Mouse (Mus musculus) midbrain, embryonic 14.5 days (tissue): ENCODE results near the gene Trpv2. TPM values are rescaled to one million over a fixed set of nuclear protein-coding genes. Genes with fewer than 3 reads are reported as not detected.

ENCODE experiments used
- ATAC-seq: fragments of 200-750 bp; cut with Nextera tagmentation; 2 replicates; pipeline ENCODE4 v1.8.0; 2017; ENCODE audit warnings: moderate number of reproducible peaks, moderate library complexity; ENCODE audit not compliant: low FRiP score, low TSS enrichment
- DNase-seq: peaks from one replicate; pipeline ENCODE4 v3.0.0-alpha.2; 2015
- H3K27ac ChIP-seq: fragments of 300-500 bp; sonication (generic); replicated peaks from 2 replicates; pipeline ENCODE4 v1.5.1; 2014; ENCODE audit warnings: mild to moderate bottlenecking, low read depth, low read length, moderate library complexity
- H3K27me3 ChIP-seq: fragments of 300-500 bp; sonication (generic); 2 replicates; pipeline ENCODE4 v1.6.1; 2014; ENCODE audit warnings: low read length, control low read depth, mixed read lengths; ENCODE audit not compliant: control insufficient read depth, insufficient read depth
- H3K36me3 ChIP-seq: fragments of 300-500 bp; sonication (generic); 2 replicates; pipeline ENCODE4 v1.6.1; 2014; ENCODE audit warnings: low read length, control low read depth; ENCODE audit not compliant: control insufficient read depth, insufficient read depth
- H3K4me1 ChIP-seq: fragments of 300-500 bp; sonication (generic); 2 replicates; pipeline ENCODE4 v1.6.1; 2014; ENCODE audit warnings: mild to moderate bottlenecking, antibody characterized with exemption, low read length, control low read depth; ENCODE audit not compliant: control insufficient read depth, insufficient read depth
- H3K4me2 ChIP-seq: fragments of 300-500 bp; sonication (generic); 2 replicates; pipeline ENCODE4 v1.6.1; 2014; ENCODE audit warnings: mild to moderate bottlenecking, low read length, moderate library complexity
- H3K4me3 ChIP-seq: fragments of 300-500 bp; sonication (generic); replicated peaks from 2 replicates; pipeline ENCODE4 v1.5.1; 2014; ENCODE audit warnings: low read depth, low read length
- H3K9ac ChIP-seq: fragments of 300-500 bp; sonication (generic); replicated peaks from 2 replicates; pipeline ENCODE4 v1.6.1; 2014; ENCODE audit warnings: mild to moderate bottlenecking, low read length, moderate library complexity
- H3K9me3 ChIP-seq: fragments of 300-500 bp; sonication (generic); 2 replicates; pipeline ENCODE4 v1.6.1; 2016; ENCODE audit warnings: low read length, control low read depth, mixed read lengths; ENCODE audit not compliant: control insufficient read depth
- WGBS: fragments of 180-500 bp; shearing (Covaris S2); extraction: QIAGEN DNeasy Blood & Tissue Kit; methylation state at CpG from one replicate; pipeline ENCODE4 v1.1.7; 2014; 5-methylcytosine and 5-hydroxymethylcytosine counted together
- polyA plus RNA-seq: library from polyadenylated mRNA; unstranded; fragments of >200 nt; fragmentation: Nextera tagmentation; extraction: Ambion mirVana; gene quantifications from 2 replicates; pipeline ENCODE4 v1.2.1, GENCODE M21; 2014

The Trpv2 gene
- polyA plus RNA-seq, 1 experiment from 2014 or later: 26.4 TPM

DNA sequence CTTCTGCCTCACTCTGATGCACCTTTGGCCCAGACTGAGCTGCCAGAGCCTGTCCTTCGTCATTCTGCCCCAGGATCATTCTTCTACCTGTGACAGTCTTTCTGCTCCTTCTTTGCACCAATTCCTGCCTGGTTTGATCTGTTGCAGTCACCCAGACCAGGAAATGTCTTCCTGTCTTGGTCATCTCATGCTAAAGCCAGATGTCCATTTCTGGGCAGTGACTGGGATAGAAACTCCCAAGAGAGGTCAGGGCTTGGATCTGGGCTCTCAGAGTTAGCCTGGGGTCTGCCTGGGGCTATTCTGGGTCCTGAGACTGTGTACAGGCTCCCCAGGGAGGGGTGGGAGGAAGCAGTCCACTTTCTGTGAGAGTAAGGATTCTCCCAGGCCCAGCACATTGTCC lies 8.1 kb upstream of the Trpv2 start:
- 75% methylated on average over 1 of the region's 1 CpGs for WGBS
- DNase-seq (no peak), ATAC-seq (no peak)
- H3K27me3 ChIP-seq: no peaks in the 10 kb centered on the region
- no peak overlapping the region for H3K27ac ChIP-seq
- no peak overlapping the region for H3K4me2 ChIP-seq
- no peak overlapping the region for H3K9ac ChIP-seq
- H3K9me3 ChIP-seq: no peaks in the 10 kb centered on the region
- no peak overlapping the region for H3K4me3 ChIP-seq
- H3K4me1 ChIP-seq: no peaks in the 10 kb centered on the region
- H3K36me3 ChIP-seq: no peaks in the 10 kb centered on the region

DNA sequence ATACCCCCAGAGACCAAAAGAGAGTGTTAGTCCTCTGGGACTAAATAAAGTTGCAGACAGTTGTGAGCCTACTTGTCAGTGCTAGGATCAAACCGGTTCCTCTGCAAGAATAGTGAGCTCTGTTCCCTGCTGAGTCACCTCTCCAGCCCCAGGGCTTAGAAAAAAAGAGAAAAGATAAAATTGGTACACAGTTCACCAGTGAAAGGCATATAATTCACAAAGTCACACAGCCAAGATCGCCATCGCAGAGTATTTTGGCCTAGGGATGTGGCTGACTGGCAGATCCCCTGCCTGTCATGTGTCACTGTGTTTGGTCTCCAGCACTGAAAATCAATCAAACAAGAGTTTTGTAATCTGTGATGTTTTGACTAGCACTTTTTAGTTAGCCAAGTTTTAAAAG lies 6.0 kb upstream of the Trpv2 start:
- DNase-seq (no peak), ATAC-seq (no peak)
- H3K9me3 ChIP-seq: no peaks in the 10 kb centered on the region
- no peak overlapping the region for H3K4me3 ChIP-seq
- H3K9ac ChIP-seq: no peak overlapping the region
- H3K27me3 ChIP-seq: no peaks in the 10 kb centered on the region
- no peak overlapping the region for H3K27ac ChIP-seq
- H3K4me1 ChIP-seq: no peaks in the 10 kb centered on the region
- no peaks in the 10 kb centered on the region for H3K36me3 ChIP-seq
- H3K4me2 ChIP-seq: no peak overlapping the region
- WGBS: 78% methylated on average over 3 of the region's 3 CpGs

DNA sequence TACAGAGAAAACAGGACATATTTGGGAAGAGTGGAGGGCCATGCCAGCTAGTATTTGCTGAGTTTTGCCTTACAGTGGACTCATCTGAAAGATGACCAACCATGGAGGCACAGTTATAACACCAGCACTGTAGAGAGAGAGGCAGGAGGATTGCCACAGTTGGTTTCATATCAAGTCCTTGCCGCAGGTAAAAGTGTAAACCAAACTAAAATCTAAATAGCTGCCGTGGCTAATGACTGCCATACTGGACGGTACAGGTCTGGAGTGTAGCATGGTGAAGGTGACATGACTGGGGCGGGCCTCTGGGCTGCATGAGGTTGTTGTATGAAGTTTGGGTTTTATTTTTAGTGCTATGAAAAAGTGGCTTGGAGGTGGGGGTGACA lies 408 bp downstream of the Trpv2 start:
- no peak overlapping the region for H3K27ac ChIP-seq
- H3K4me3 ChIP-seq: no peak overlapping the region
- ATAC-seq (no peak), DNase-seq (no peak)
- no peaks in the 10 kb centered on the region for H3K27me3 ChIP-seq
- H3K36me3 ChIP-seq: 0 out of 2 replicates have a peak, but pooled peaks cover 3% of the 10 kb centered on the region
- 91% methylated on average over 4 of the region's 4 CpGs for WGBS
- H3K9me3 ChIP-seq: no peaks in the 10 kb centered on the region
- H3K9ac ChIP-seq: no peak overlapping the region
- no peak overlapping the region for H3K4me2 ChIP-seq
- H3K4me1 ChIP-seq: peaks cover 12% of the 10 kb centered on the region

DNA sequence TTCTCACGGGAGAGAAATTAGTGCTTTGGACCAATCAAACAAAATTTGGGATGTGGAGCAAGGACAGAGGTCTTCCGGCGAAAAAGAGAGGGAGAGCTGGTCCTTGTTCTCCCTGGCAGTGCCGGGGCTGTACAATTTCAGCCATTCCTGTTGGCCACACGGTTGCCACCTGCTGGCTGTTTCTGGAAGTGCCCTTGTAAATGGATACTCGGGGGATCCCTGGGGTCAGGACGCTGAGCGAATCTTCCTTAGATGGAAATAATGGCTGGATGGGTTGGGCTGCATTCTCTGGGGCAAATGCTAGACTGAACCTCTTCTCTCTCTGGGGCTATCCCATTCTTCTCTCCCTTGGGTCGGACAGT lies 992 bp downstream of the Trpv2 start:
- peak; percentile 96 for DNase-seq
- peak overlapping the region; percentile 75 for H3K9ac ChIP-seq
- no peaks in the 10 kb centered on the region for H3K27me3 ChIP-seq
- WGBS: under 1% methylated on average over 9 of the region's 9 CpGs
- H3K9me3 ChIP-seq: no peaks in the 10 kb centered on the region
- peak overlapping the region; percentile 99 for H3K4me2 ChIP-seq
- peak overlapping the region; percentile 59 for H3K4me3 ChIP-seq
- ATAC-seq: peak; percentile 70
- peak overlapping the region; percentile 70 for H3K27ac ChIP-seq
- H3K36me3 ChIP-seq: 0 out of 2 replicates have a peak, but pooled peaks cover 3% of the 10 kb centered on the region
- peaks cover 12% of the 10 kb centered on the region for H3K4me1 ChIP-seq

DNA sequence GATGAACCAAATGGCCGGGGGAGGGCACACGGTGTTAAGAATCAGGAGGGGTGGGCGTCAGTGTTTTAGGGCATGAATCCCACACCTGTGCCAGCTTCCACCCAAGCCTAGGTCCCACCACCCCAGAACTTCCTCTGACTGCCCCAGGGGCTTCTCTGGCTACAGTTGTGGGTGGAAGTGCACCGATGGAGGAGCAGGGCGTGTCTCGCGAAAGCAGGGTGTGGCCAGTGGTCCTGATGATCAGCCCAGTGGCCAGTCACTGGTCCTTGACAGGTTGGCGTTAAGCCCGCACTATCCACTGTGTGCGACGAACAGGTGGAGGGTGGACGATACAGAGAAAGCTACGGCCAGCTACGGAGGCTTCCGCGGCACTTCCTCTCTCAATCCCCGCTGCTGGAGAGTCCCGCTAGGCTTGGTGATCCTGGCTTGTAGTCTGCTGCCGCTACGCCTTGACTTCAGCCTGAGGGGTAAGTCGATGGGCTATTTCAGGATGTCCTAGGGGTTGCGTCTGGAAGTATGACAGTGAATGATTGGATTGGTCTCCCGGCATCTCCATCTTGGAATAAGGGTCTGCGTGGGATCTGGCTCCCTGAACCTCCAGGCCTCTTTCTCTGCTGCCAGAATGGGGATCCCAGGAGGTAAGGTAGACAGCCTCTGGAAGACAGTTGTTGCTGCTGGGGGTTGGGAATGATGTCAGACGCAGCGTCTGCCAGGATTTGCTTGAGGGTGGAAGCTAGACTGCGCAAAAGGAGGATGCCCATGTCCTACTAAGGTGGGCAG lies 1.6 kb downstream of the Trpv2 start:
- DNase-seq: peak; percentile 67
- no peaks in the 10 kb centered on the region for H3K9me3 ChIP-seq
- peak overlapping the region; percentile 99 for H3K4me2 ChIP-seq
- WGBS: 5% methylated on average over 27 of the region's 27 CpGs
- H3K4me3 ChIP-seq: peak overlapping the region; percentile 59
- H3K27ac ChIP-seq: peak overlapping the region; percentile 70
- ATAC-seq: no peak; the same call in 1 of the 2 replicates
- H3K27me3 ChIP-seq: no peaks in the 10 kb centered on the region
- 0 out of 2 replicates have a peak, but pooled peaks cover 3% of the 10 kb centered on the region for H3K36me3 ChIP-seq
- H3K4me1 ChIP-seq: peaks cover 12% of the 10 kb centered on the region
- peak overlapping the region; percentile 75 for H3K9ac ChIP-seq

DNA sequence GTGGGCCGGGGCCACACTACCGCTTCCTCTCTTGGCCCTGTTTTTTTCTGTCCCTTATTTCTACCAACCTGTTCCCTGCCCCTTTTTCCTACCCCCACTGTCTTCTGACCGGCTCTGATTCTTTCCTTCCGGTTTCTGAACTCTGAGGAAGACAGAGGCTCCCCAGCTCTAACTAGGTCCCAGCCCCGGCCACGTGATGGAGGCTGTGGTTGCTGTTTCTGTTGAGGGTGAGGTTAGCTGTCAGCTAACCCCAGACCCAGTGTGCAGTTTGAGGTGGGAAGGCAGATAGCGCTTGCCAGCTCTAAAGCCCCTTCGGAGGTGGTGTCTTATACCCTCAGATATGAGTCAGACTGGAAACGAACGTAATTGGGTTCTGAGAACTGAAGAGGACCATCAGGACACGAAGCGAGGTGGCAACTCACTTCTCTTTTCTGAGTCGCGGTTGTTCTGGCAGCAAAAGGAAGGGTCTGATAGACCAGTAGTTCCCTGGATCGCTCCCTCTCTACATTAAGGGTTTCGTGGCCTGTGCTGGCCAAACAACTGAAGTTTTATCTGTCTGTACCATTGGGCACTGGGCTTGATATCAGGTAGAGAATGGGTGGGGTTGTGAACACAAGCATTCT lies 2.4 kb downstream of the Trpv2 start:
- Histone ChIP-seq H3K4me1 (peaks cover 12% of the 10 kb centered on the region), H3K9ac (peak overlapping the region; percentile 75), H3K9me3 (no peaks in the 10 kb centered on the region), H3K4me2 (peak overlapping the region; percentile 99), H3K27ac (peak overlapping the region; percentile 70; the same call in 1 of the 2 replicates), H3K36me3 (0 out of 2 replicates have a peak, but pooled peaks cover 8% of the 10 kb centered on the region), H3K4me3 (peak overlapping the region; percentile 59), H3K27me3 (no peaks in the 10 kb centered on the region)
- 65% methylated on average over 16 of the region's 16 CpGs for WGBS
- DNase-seq (no peak), ATAC-seq (no peak)

DNA sequence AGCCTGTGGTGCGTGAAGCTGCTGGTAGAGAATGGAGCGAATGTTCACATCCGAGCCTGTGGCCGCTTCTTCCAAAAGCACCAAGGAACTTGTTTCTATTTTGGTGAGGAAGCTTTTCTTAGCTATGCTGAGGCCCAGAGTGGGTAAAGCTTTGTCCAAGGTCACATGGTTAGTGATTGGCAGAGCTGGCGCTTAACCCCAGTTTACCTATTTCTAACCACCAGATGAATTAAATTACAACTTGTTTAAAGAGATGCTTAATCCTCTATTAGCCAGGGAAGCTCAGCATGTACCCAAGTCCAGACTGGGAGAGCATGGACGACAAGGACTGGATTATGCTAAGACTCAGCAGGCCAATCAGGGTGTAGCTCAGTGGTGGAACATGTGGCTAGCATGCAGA lies 8.7 kb downstream of the Trpv2 start:
- no peaks in the 10 kb centered on the region for H3K9me3 ChIP-seq
- no peak overlapping the region for H3K4me2 ChIP-seq
- H3K27ac ChIP-seq: no peak overlapping the region
- ATAC-seq (no peak), DNase-seq (no peak)
- H3K9ac ChIP-seq: no peak overlapping the region
- H3K4me1 ChIP-seq: no peaks in the 10 kb centered on the region
- WGBS: 46% methylated on average over 6 of the region's 6 CpGs
- peaks cover 22% of the 10 kb centered on the region for H3K36me3 ChIP-seq
- no peaks in the 10 kb centered on the region for H3K27me3 ChIP-seq
- H3K4me3 ChIP-seq: no peak overlapping the region

DNA sequence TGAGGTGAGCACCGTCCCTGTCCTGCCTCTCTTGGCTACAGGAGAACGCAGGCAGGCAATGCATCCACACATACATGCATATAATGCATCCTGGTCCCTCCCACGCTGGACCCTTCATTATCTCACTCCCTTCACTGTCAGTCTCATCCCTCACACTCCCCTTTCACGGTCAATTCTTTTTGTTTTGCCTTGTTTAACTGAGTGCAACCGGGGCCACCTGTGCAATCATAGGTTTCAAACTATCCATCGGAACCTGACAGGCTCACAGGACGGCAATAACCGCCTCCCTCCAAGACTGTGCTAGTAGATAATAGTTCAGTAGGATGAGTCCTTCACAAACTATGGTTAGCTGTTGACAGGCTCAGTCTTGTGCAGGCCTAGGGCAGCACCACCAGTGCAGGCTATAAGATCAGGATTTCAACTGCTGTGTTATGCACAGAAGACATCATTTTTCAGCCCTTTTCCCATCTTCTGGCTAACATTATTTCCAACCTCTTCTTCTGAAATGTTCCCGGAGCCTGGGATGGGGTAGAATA lies 10.5 kb downstream of the Trpv2 start:
- Histone ChIP-seq H3K36me3 (peaks cover 22% of the 10 kb centered on the region), H3K9me3 (no peaks in the 10 kb centered on the region), H3K4me3 (no peak overlapping the region), H3K27me3 (no peaks in the 10 kb centered on the region), H3K4me1 (no peaks in the 10 kb centered on the region), H3K27ac (no peak overlapping the region), H3K4me2 (no peak overlapping the region), H3K9ac (no peak overlapping the region)
- 84% methylated on average over 9 of the region's 9 CpGs for WGBS
- DNase-seq: no peak
- ATAC-seq: no peak
